8 mouse cellular contexts compared by ENCODE assay signal in the genomic region with DNA sequence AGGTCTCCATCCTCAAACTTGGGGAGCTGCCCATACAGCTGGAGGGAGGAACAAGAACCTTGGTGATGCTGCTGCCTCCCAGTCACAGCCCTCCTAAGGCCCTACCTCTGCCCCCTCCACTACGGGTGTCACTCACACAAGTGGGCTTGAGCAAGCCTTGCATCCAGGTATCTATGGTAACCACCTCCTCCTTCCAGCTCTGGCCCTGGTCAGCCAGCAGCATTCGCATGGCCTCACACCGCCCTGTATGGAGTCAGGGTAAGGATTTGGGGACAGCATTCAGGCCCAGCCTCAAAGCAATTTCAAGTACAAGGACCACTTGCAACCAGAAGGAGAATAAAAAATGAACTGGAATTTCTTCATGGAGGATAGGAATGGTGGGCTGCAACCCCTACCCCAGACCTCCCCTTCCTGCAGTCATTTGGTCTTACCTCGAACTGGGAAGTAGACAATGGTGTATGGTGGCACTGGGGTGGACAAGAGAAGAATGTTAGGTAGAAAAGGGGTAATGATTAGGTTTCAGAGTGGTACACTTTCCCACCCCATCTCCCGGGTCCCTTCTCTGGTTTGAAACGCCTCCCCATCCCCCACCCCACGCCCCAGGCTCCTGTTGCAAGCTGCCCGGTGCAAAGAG. TPM values are rescaled to one million over a fixed set of nuclear protein-coding genes. Genes with fewer than 3 reads are reported as not detected.
ATAC-seq and TF ChIP-seq lines count a peak whose summit lies in the region.
"Not testable (repeated sequence)": the region's sequence is repeated elsewhere in the genome, so short reads cannot be mapped to it uniquely, and the experiment has no call there.

No protein-coding gene starts in this region.

- not testable (repeated sequence) for H3K9me3 ChIP-seq in forebrain, embryonic 12.5 days; heart, embryonic 14.5 days (ENCODE audit: control insufficient read depth, low read length); intestine, embryonic 15.5 days; limb, embryonic 13.5 days; lung, embryonic 15.5 days

- peak overlapping the region; percentile 34 for H3ac ChIP-seq in myocyte (ENCODE audit: control insufficient read depth, insufficient read length)

- ATAC-seq in forebrain, embryonic 12.5 days (ENCODE audit: low FRiP score), result peak; percentile 73
- not testable (repeated sequence) for ATAC-seq in heart, embryonic 14.5 days (ENCODE audit: insufficient number of reproducible peaks, insufficient read depth, low FRiP score, low read depth); intestine, embryonic 15.5 days
- 0 out of 2 replicates have a peak, but pooled peaks have one; percentile 13 for ATAC-seq in limb, embryonic 13.5 days (ENCODE audit: low FRiP score, low read depth)
- peak; percentile 56 for ATAC-seq in lung, embryonic 15.5 days (ENCODE audit: borderline replicate concordance, extremely low read depth, low FRiP score, low TSS enrichment)

- not testable (repeated sequence) for H3K79me2 ChIP-seq in myocyte (ENCODE audit: control insufficient read depth, insufficient read depth)

- H3K27me3 ChIP-seq in forebrain, embryonic 12.5 days; heart, embryonic 14.5 days (ENCODE audit: control insufficient read depth, insufficient read depth, low read length); intestine, embryonic 15.5 days (replicated peaks); limb, embryonic 13.5 days; lung, embryonic 15.5 days; myocyte (ENCODE audit: control insufficient read depth, insufficient read depth, insufficient read length); testis, adult 2 months (ENCODE audit: control insufficient read depth, insufficient read depth, low read length): not testable (repeated sequence)

- WGBS in forebrain, embryonic 12.5 days, result 33% methylated on average over 8 of the region's 8 CpGs
- 29% methylated on average over 7 of the region's 8 CpGs for WGBS in heart, embryonic 14.5 days
- whole genome bisulfite sequencing in intestine, embryonic 15.5 days, result 25% methylated on average over 7 of the region's 8 CpGs
- 21% methylated on average over 8 of the region's 8 CpGs for WGBS in limb, embryonic 13.5 days
- WGBS in lung, embryonic 15.5 days, result 23% methylated on average over 7 of the region's 8 CpGs

- TF ChIP-seq POLR2A in myocyte (IDR thresholded peaks at IDR 0.05; ENCODE audit: insufficient read length, low read depth); testis, adult 2 months (IDR thresholded peaks at IDR 0.05; ENCODE audit: control insufficient read depth, low read depth, low read length): not testable (repeated sequence)

- TF ChIP-seq CTCF in testis, adult 2 months (IDR thresholded peaks at IDR 0.05; ENCODE audit: control insufficient read depth, insufficient read depth, insufficient replicate concordance, low read depth, low read length), result not testable (repeated sequence)

- H3K4me1 ChIP-seq in brown adipose tissue, adult 24 weeks (ENCODE audit: control insufficient read depth, insufficient read depth, insufficient read length, low read length); heart, embryonic 14.5 days (ENCODE audit: control insufficient read depth in 2 of 2, insufficient read depth in 2 of 2, low read length in 2 of 2); lung, embryonic 15.5 days; testis, adult 2 months (ENCODE audit: control insufficient read depth, insufficient read depth, low read length): not testable (repeated sequence)
- peaks cover 11% of the 10 kb centered on the region for H3K4me1 ChIP-seq in forebrain, embryonic 12.5 days
- H3K4me1 ChIP-seq in intestine, embryonic 15.5 days (replicated peaks), result peaks cover 23% of the 10 kb centered on the region
- peaks cover 16% of the 10 kb centered on the region for H3K4me1 ChIP-seq in limb, embryonic 13.5 days

- peak overlapping the region; percentile 77 for H3K4me3 ChIP-seq in brown adipose tissue, adult 24 weeks (ENCODE audit: insufficient read depth, low read depth, low read length)
- peak overlapping the region; percentile 62 for H3K4me3 ChIP-seq in forebrain, embryonic 12.5 days (replicated peaks)
- peak overlapping the region; percentile 64 to 83 for H3K4me3 ChIP-seq in heart, embryonic 14.5 days (ENCODE audit: control insufficient read depth in 1 of 2, insufficient read depth in 1 of 2, low read depth in 1 of 2, low read length in 2 of 2)
- H3K4me3 ChIP-seq in intestine, embryonic 15.5 days (replicated peaks), result peak overlapping the region; percentile 76
- H3K4me3 ChIP-seq in limb, embryonic 13.5 days, result peak overlapping the region; percentile 62
- peak overlapping the region; percentile 63 for H3K4me3 ChIP-seq in lung, embryonic 15.5 days
- H3K4me3 ChIP-seq in myocyte, result peak overlapping the region; percentile 58
- peak overlapping the region; percentile 87 for H3K4me3 ChIP-seq in testis, adult 2 months (ENCODE audit: control insufficient read depth, low read depth, low read length)

- peak overlapping the region; percentile 52; the same call in 1 of the 2 replicates for H3K27ac ChIP-seq in brown adipose tissue, adult 24 weeks (replicated peaks; ENCODE audit: low read depth, low read length)
- H3K27ac ChIP-seq in forebrain, embryonic 12.5 days, result 0 out of 2 replicates have a peak overlapping the region, but pooled peaks have one; percentile 65
- peak overlapping the region; percentile 70 to 72; a peak in 3 of 4 replicates for H3K27ac ChIP-seq in heart, embryonic 14.5 days (replicated peaks in 1 of 2; ENCODE audit: control insufficient read depth in 1 of 2, insufficient read depth in 1 of 2, low read depth in 2 of 2, low read length in 2 of 2)
- peak overlapping the region; percentile 89 for H3K27ac ChIP-seq in intestine, embryonic 15.5 days
- peak overlapping the region; percentile 83 for H3K27ac ChIP-seq in limb, embryonic 13.5 days
- peak overlapping the region; percentile 77 for H3K27ac ChIP-seq in lung, embryonic 15.5 days
- peak overlapping the region; percentile 70 for H3K27ac ChIP-seq in testis, adult 2 months (ENCODE audit: control insufficient read depth, insufficient read depth, low read depth, low read length)

- H3K36me3 ChIP-seq in forebrain, embryonic 12.5 days (replicated peaks); heart, embryonic 14.5 days (ENCODE audit: control insufficient read depth, insufficient read depth, low read length); intestine, embryonic 15.5 days; lung, embryonic 15.5 days; myocyte (ENCODE audit: control insufficient read depth, insufficient read depth); testis, adult 2 months (ENCODE audit: control insufficient read depth, insufficient read depth, low read length): not testable (repeated sequence)
- peaks cover 18% of the 10 kb centered on the region for H3K36me3 ChIP-seq in limb, embryonic 13.5 days

- peak overlapping the region; percentile 71 for H3K4me2 ChIP-seq in forebrain, embryonic 12.5 days
- peak overlapping the region; percentile 71 for H3K4me2 ChIP-seq in heart, embryonic 14.5 days (ENCODE audit: low read length)
- peak overlapping the region; percentile 80 for H3K4me2 ChIP-seq in intestine, embryonic 15.5 days (replicated peaks)
- H3K4me2 ChIP-seq in limb, embryonic 13.5 days (replicated peaks), result peak overlapping the region; percentile 77
- H3K4me2 ChIP-seq in lung, embryonic 15.5 days, result peak overlapping the region; percentile 74
- peak overlapping the region; percentile 89 for H3K4me2 ChIP-seq in myocyte (ENCODE audit: low read depth)

- peak overlapping the region; percentile 72 for H3K9ac ChIP-seq in forebrain, embryonic 12.5 days
- H3K9ac ChIP-seq in heart, embryonic 14.5 days (ENCODE audit: low read length), result peak overlapping the region; percentile 81
- H3K9ac ChIP-seq in intestine, embryonic 15.5 days, result peak overlapping the region; percentile 84
- peak overlapping the region; percentile 80 for H3K9ac ChIP-seq in limb, embryonic 13.5 days
- H3K9ac ChIP-seq in lung, embryonic 15.5 days, result peak overlapping the region; percentile 59

RNA-seq across cellular contexts. Expression of a gene that starts 0.5 kb away (rescaled TPM):
- polyA plus RNA-seq in brown adipose tissue, adult 24 weeks (2012; ENCODE audit: insufficient read depth, insufficient read length, missing spikeins), result 362 and 451 TPM in 2 replicates
- 321 and 346 TPM in 2 replicates for polyA plus RNA-seq in forebrain, embryonic 12.5 days (2016; fragmentation: Nextera tagmentation; extraction: Ambion mirVana)
- polyA plus RNA-seq in heart, embryonic 14.5 days (2014; fragmentation: Nextera tagmentation; extraction: Ambion mirVana), result 399 and 401 TPM in 2 replicates
- 973 and 1,014 TPM in 2 replicates for polyA plus RNA-seq in intestine, embryonic 15.5 days (2015; fragmentation: Nextera tagmentation; extraction: Ambion mirVana)
- 573 and 575 TPM in 2 replicates for polyA plus RNA-seq in limb, embryonic 13.5 days (2015; fragmentation: Nextera tagmentation; extraction: Ambion mirVana)
- polyA plus RNA-seq in lung, embryonic 15.5 days (2015; fragmentation: Nextera tagmentation; extraction: Ambion mirVana), result 470 and 486 TPM in 2 replicates
- 768 TPM for polyA plus RNA-seq in myocyte (2012; fragmentation: generic; extraction: Trizol)
- polyA plus RNA-seq in testis, adult 2 months (2012; rRNA removed), result 88.6 and 94.9 TPM in 2 replicates

RNA-seq across cellular contexts. Expression of a gene that starts 8.6 kb away (rescaled TPM):
- polyA plus RNA-seq in brown adipose tissue, adult 24 weeks (2012; ENCODE audit: insufficient read depth, insufficient read length, missing spikeins), result 14.8 and 26.0 TPM in 2 replicates
- 1.6 and 5.5 TPM in 2 replicates for polyA plus RNA-seq in forebrain, embryonic 12.5 days (2016; fragmentation: Nextera tagmentation; extraction: Ambion mirVana)
- polyA plus RNA-seq in heart, embryonic 14.5 days (2014; fragmentation: Nextera tagmentation; extraction: Ambion mirVana), result 8.0 and 10.3 TPM in 2 replicates
- polyA plus RNA-seq in intestine, embryonic 15.5 days (2015; fragmentation: Nextera tagmentation; extraction: Ambion mirVana), result 24.3 and 35.8 TPM in 2 replicates
- 0.61 and 6.7 TPM in 2 replicates for polyA plus RNA-seq in limb, embryonic 13.5 days (2015; fragmentation: Nextera tagmentation; extraction: Ambion mirVana)
- polyA plus RNA-seq in lung, embryonic 15.5 days (2015; fragmentation: Nextera tagmentation; extraction: Ambion mirVana), result 3.9 and 5.2 TPM in 2 replicates
- 6.7 TPM for polyA plus RNA-seq in myocyte (2012; fragmentation: generic; extraction: Trizol)
- polyA plus RNA-seq in testis, adult 2 months (2012; rRNA removed), result 1.5 TPM in 2 replicates

RNA-seq across cellular contexts. Expression of a gene that starts 22.1 kb away (rescaled TPM):
- polyA plus RNA-seq in brown adipose tissue, adult 24 weeks (2012; ENCODE audit: insufficient read depth, insufficient read length, missing spikeins), result 2.3 and 4.2 TPM in 2 replicates
- polyA plus RNA-seq in forebrain, embryonic 12.5 days (2016; fragmentation: Nextera tagmentation; extraction: Ambion mirVana), result not detected in 2 replicates
- polyA plus RNA-seq in heart, embryonic 14.5 days (2014; fragmentation: Nextera tagmentation; extraction: Ambion mirVana), result not detected in 2 replicates
- polyA plus RNA-seq in intestine, embryonic 15.5 days (2015; fragmentation: Nextera tagmentation; extraction: Ambion mirVana), result 6.9 and 9.2 TPM in 2 replicates
- polyA plus RNA-seq in limb, embryonic 13.5 days (2015; fragmentation: Nextera tagmentation; extraction: Ambion mirVana), result not detected in 2 replicates
- polyA plus RNA-seq in lung, embryonic 15.5 days (2015; fragmentation: Nextera tagmentation; extraction: Ambion mirVana), result 0.22 and 0.83 TPM in 2 replicates
- polyA plus RNA-seq in myocyte (2012; fragmentation: generic; extraction: Trizol), result 0.25 TPM
- not detected in 2 replicates for polyA plus RNA-seq in testis, adult 2 months (2012; rRNA removed)

RNA-seq across cellular contexts. Expression of a gene that starts 24.7 kb away (rescaled TPM):
- polyA plus RNA-seq in brown adipose tissue, adult 24 weeks (2012; ENCODE audit: insufficient read depth, insufficient read length, missing spikeins), result 1,127 and 1,213 TPM in 2 replicates
- polyA plus RNA-seq in forebrain, embryonic 12.5 days (2016; fragmentation: Nextera tagmentation; extraction: Ambion mirVana), result 186 and 204 TPM in 2 replicates
- polyA plus RNA-seq in heart, embryonic 14.5 days (2014; fragmentation: Nextera tagmentation; extraction: Ambion mirVana), result 552 and 561 TPM in 2 replicates
- 241 and 274 TPM in 2 replicates for polyA plus RNA-seq in intestine, embryonic 15.5 days (2015; fragmentation: Nextera tagmentation; extraction: Ambion mirVana)
- polyA plus RNA-seq in limb, embryonic 13.5 days (2015; fragmentation: Nextera tagmentation; extraction: Ambion mirVana), result 188 and 199 TPM in 2 replicates
- polyA plus RNA-seq in lung, embryonic 15.5 days (2015; fragmentation: Nextera tagmentation; extraction: Ambion mirVana), result 191 and 199 TPM in 2 replicates
- 405 TPM for polyA plus RNA-seq in myocyte (2012; fragmentation: generic; extraction: Trizol)
- 145 and 173 TPM in 2 replicates for polyA plus RNA-seq in testis, adult 2 months (2012; rRNA removed)

RNA-seq across cellular contexts. Expression of a gene that starts 34.2 kb away (rescaled TPM):
- 1.1 and 1.8 TPM in 2 replicates for polyA plus RNA-seq in brown adipose tissue, adult 24 weeks (2012; ENCODE audit: insufficient read depth, insufficient read length, missing spikeins)
- 6.3 TPM in 2 replicates for polyA plus RNA-seq in forebrain, embryonic 12.5 days (2016; fragmentation: Nextera tagmentation; extraction: Ambion mirVana)
- 85.2 and 90.7 TPM in 2 replicates for polyA plus RNA-seq in heart, embryonic 14.5 days (2014; fragmentation: Nextera tagmentation; extraction: Ambion mirVana)
- 2.8 and 3.8 TPM in 2 replicates for polyA plus RNA-seq in intestine, embryonic 15.5 days (2015; fragmentation: Nextera tagmentation; extraction: Ambion mirVana)
- polyA plus RNA-seq in limb, embryonic 13.5 days (2015; fragmentation: Nextera tagmentation; extraction: Ambion mirVana), result 4.6 and 5.5 TPM in 2 replicates
- 3.6 and 4.9 TPM in 2 replicates for polyA plus RNA-seq in lung, embryonic 15.5 days (2015; fragmentation: Nextera tagmentation; extraction: Ambion mirVana)
- polyA plus RNA-seq in myocyte (2012; fragmentation: generic; extraction: Trizol), result 2.5 TPM
- polyA plus RNA-seq in testis, adult 2 months (2012; rRNA removed), result 1.3 and 2.0 TPM in 2 replicates
